Mouse (Mus musculus): ENCODE results near the gene Hexdc. TPM values are rescaled to one million over a fixed set of nuclear protein-coding genes. Genes with fewer than 3 reads are reported as not detected.

The Hexdc gene
- total RNA-seq, 2 experiments from 2014 or later = 2.5 to 6.3 TPM

Other genes with a start within 250 kb of the Hexdc start
- gene Csnk1d, start 213.1 kb upstream of the Hexdc start, total RNA-seq (2015) = 51.3 and 64.2 TPM in 2 replicates
- 69.8 and 74.2 TPM in 2 replicates for gene Csnk1d, start 213.1 kb upstream of the Hexdc start, total RNA-seq (2017)
- gene Cd7, start 165.0 kb upstream of the Hexdc start, total RNA-seq (2015) = 0.44 and 0.59 TPM in 2 replicates
- gene Cd7, start 165.0 kb upstream of the Hexdc start, total RNA-seq (2017) = 0.29 TPM in 1 of 2 replicates, not detected in the other
- not detected in 2 replicates for gene Sectm1b, start 140.9 kb upstream of the Hexdc start, total RNA-seq (2015)
- gene Sectm1b, start 140.9 kb upstream of the Hexdc start, total RNA-seq (2017) = not detected in 2 replicates
- gene Sectm1a, start 123.2 kb upstream of the Hexdc start, total RNA-seq (2015) = not detected in 2 replicates
- not detected in 2 replicates for gene Sectm1a, start 123.2 kb upstream of the Hexdc start, total RNA-seq (2017)
- not detected in 2 replicates for gene Tex19.2, start 85.8 kb upstream of the Hexdc start, total RNA-seq (2015)
- 0.71 TPM in 1 of 2 replicates, not detected in the other for gene Tex19.2, start 85.8 kb upstream of the Hexdc start, total RNA-seq (2017)
- gene Tex19.1, start 58.3 kb upstream of the Hexdc start, total RNA-seq (2015) = not detected in 2 replicates
- gene Tex19.1, start 58.3 kb upstream of the Hexdc start, total RNA-seq (2017) = not detected in 2 replicates
- gene Uts2r, start 44.2 kb upstream of the Hexdc start, total RNA-seq (2015) = not detected in 2 replicates
- not detected in 2 replicates for gene Uts2r, start 44.2 kb upstream of the Hexdc start, total RNA-seq (2017)
- 14.0 and 18.3 TPM in 2 replicates for gene Ogfod3, start 278 bp downstream of the Hexdc start, total RNA-seq (2015)
- 5.6 and 7.4 TPM in 2 replicates for gene Ogfod3, start 278 bp downstream of the Hexdc start, total RNA-seq (2017)
- gene Cybc1, start 24.9 kb downstream of the Hexdc start, total RNA-seq (2015) = 39.6 and 42.2 TPM in 2 replicates
- gene Cybc1, start 24.9 kb downstream of the Hexdc start, total RNA-seq (2017) = 34.5 and 40.0 TPM in 2 replicates
- 11.3 and 11.9 TPM in 2 replicates for gene Narf, start 32.8 kb downstream of the Hexdc start, total RNA-seq (2015)
- gene Narf, start 32.8 kb downstream of the Hexdc start, total RNA-seq (2017) = 21.0 and 23.9 TPM in 2 replicates
- 24.8 and 28.9 TPM in 2 replicates for gene Foxk2, start 55.6 kb downstream of the Hexdc start, total RNA-seq (2015)
- gene Foxk2, start 55.6 kb downstream of the Hexdc start, total RNA-seq (2017) = 20.9 and 23.1 TPM in 2 replicates
- gene Wdr45b, start 150.0 kb downstream of the Hexdc start, total RNA-seq (2015) = 44.1 and 56.8 TPM in 2 replicates
- 45.8 and 48.8 TPM in 2 replicates for gene Wdr45b, start 150.0 kb downstream of the Hexdc start, total RNA-seq (2017)
- 0.57 TPM in 1 of 2 replicates, not detected in the other for gene Rab40b, start 183.8 kb downstream of the Hexdc start, total RNA-seq (2015)
- gene Rab40b, start 183.8 kb downstream of the Hexdc start, total RNA-seq (2017) = 0.37 TPM in 1 of 2 replicates, not detected in the other
- gene Fn3krp, start 217.0 kb downstream of the Hexdc start, total RNA-seq (2015) = 6.6 and 7.7 TPM in 2 replicates
- 12.5 and 16.4 TPM in 2 replicates for gene Fn3krp, start 217.0 kb downstream of the Hexdc start, total RNA-seq (2017)
- 0.20 TPM in 1 of 2 replicates, not detected in the other for gene Fn3k, start 230.5 kb downstream of the Hexdc start, total RNA-seq (2015)
- not detected in 2 replicates for gene Fn3k, start 230.5 kb downstream of the Hexdc start, total RNA-seq (2017)
- 32.7 and 36.7 TPM in 2 replicates for gene Tbcd, start 247.5 kb downstream of the Hexdc start, total RNA-seq (2015)
- 38.8 and 54.1 TPM in 2 replicates for gene Tbcd, start 247.5 kb downstream of the Hexdc start, total RNA-seq (2017)